In the genomic region with DNA sequence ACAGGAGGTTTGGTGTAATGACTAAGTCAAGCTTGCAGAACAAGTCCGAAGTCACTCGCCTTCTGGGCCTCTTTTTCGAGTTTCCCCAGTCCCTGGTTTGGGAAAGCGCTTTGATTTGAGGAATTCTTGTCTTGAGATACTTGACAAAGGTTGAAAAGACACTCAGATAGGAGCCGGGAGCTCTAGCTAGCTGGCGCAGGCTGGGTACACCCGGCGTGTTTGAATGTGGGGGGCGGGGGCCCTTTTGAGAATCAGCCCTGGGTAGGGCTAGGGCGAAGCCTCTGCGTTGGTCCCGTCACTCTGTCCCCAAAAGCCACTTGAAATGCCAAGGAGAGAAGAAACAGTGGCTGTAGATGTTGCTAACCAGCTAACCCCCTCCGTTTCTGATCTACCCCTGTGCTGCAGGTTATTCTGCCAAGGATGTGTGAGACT, we compare ENCODE assay signal across 8 mouse cellular contexts.
DNase-seq lines count a peak whose midpoint lies in the region; ATAC-seq and TF ChIP-seq lines count a peak whose summit lies in the region.

No protein-coding gene starts in this region.

- peak overlapping the region; percentile 76 for H3K4me2 ChIP-seq in heart, postnatal 0 days (ENCODE audit: low read depth, low read length)
- H3K4me2 ChIP-seq in embryonic facial prominence, embryonic 11.5 days (ENCODE audit: low read depth, low read length) = peak overlapping the region; percentile 94
- peak overlapping the region; percentile 72 for H3K4me2 ChIP-seq in hindbrain, postnatal 0 days (ENCODE audit: low read depth, low read length)
- peak overlapping the region; percentile 85 for H3K4me2 ChIP-seq in neural tube, embryonic 12.5 days (replicated peaks)

- peaks cover 3% of the 10 kb centered on the region; the same call in 1 of the 2 replicates for H3K4me1 ChIP-seq in heart, postnatal 0 days (ENCODE audit: control insufficient read depth, insufficient read depth)
- no peaks in the 10 kb centered on the region; the same call in 1 of the 2 replicates for H3K4me1 ChIP-seq in embryonic facial prominence, embryonic 11.5 days (ENCODE audit: control insufficient read depth, insufficient read depth, low read length)
- H3K4me1 ChIP-seq in hindbrain, postnatal 0 days (ENCODE audit: insufficient read depth, low read length) = no peaks in the 10 kb centered on the region
- H3K4me1 ChIP-seq in neural tube, embryonic 12.5 days = peaks cover 25% of the 10 kb centered on the region

- H3K36me3 ChIP-seq in heart, postnatal 0 days (replicated peaks; ENCODE audit: control insufficient read depth, insufficient read depth, low read length) = no peaks in the 10 kb centered on the region
- H3K36me3 ChIP-seq in embryonic facial prominence, embryonic 11.5 days (replicated peaks; ENCODE audit: control insufficient read depth, insufficient read depth, low read depth, low read length) = no peaks in the 10 kb centered on the region
- no peaks in the 10 kb centered on the region for H3K36me3 ChIP-seq in hindbrain, postnatal 0 days (ENCODE audit: insufficient read depth, low read length)
- no peaks in the 10 kb centered on the region for H3K36me3 ChIP-seq in neural tube, embryonic 12.5 days

- intact Hi-C loops in heart, postnatal 36 days (cut with DNase I) = no loop called here

- no peaks in the 10 kb centered on the region for H3K9me3 ChIP-seq in heart, postnatal 0 days (replicated peaks; ENCODE audit: control insufficient read depth, low read length)
- H3K9me3 ChIP-seq in embryonic facial prominence, embryonic 11.5 days (replicated peaks; ENCODE audit: control insufficient read depth, low read length) = no peaks in the 10 kb centered on the region
- no peaks in the 10 kb centered on the region for H3K9me3 ChIP-seq in hindbrain, postnatal 0 days (ENCODE audit: low read length)
- no peaks in the 10 kb centered on the region for H3K9me3 ChIP-seq in neural tube, embryonic 12.5 days

- ATAC-seq in heart, postnatal 0 days (ENCODE audit: insufficient read depth, low read depth) = no peak
- ATAC-seq in embryonic facial prominence, embryonic 11.5 days (replicated peaks; ENCODE audit: insufficient number of reproducible peaks, low FRiP score, low TSS enrichment, low read depth) = no peak
- no peak for ATAC-seq in hindbrain, postnatal 0 days
- no peak for ATAC-seq in neural tube, embryonic 12.5 days (ENCODE audit: low FRiP score, low read depth)

- under 1% methylated on average over 13 of the region's 13 CpGs for WGBS in heart, postnatal 0 days
- 1% methylated on average over 13 of the region's 13 CpGs for WGBS in embryonic facial prominence, embryonic 11.5 days
- WGBS in hindbrain, postnatal 0 days = 1% methylated on average over 13 of the region's 13 CpGs
- WGBS in neural tube, embryonic 12.5 days = 2% methylated on average over 13 of the region's 13 CpGs

- TF ChIP-seq CTCF in heart, postnatal 0 days (IDR thresholded peaks at IDR 0.05; ENCODE audit: low read depth) = no peak
- TF ChIP-seq CTCF in hindbrain, postnatal 0 days (IDR thresholded peaks at IDR 0.05; ENCODE audit: low read depth) = no peak

- H3K4me3 ChIP-seq in heart, postnatal 0 days (ENCODE audit: low read depth, low read length) = peak overlapping the region; percentile 55
- peak overlapping the region; percentile 62 for H3K4me3 ChIP-seq in embryonic facial prominence, embryonic 11.5 days (ENCODE audit: low read depth, low read length)
- H3K4me3 ChIP-seq in hindbrain, postnatal 0 days (ENCODE audit: low read length) = peak overlapping the region; percentile 62
- H3K4me3 ChIP-seq in neural tube, embryonic 12.5 days = peak overlapping the region; percentile 64

- TF ChIP-seq EP300 in heart, postnatal 0 days (IDR thresholded peaks at IDR 0.05; ENCODE audit: low read depth) = no peak

- peaks cover 90% of the 10 kb centered on the region for H3K27me3 ChIP-seq in heart, postnatal 0 days (ENCODE audit: control insufficient read depth, insufficient read depth, low read length)
- H3K27me3 ChIP-seq in embryonic facial prominence, embryonic 11.5 days (ENCODE audit: control insufficient read depth, insufficient read depth, low read length) = peaks cover 51% of the 10 kb centered on the region
- peaks cover 28% of the 10 kb centered on the region; the same call in 1 of the 2 replicates for H3K27me3 ChIP-seq in hindbrain, postnatal 0 days (ENCODE audit: insufficient read depth, low read length)
- H3K27me3 ChIP-seq in neural tube, embryonic 12.5 days (replicated peaks) = peaks cover 66% of the 10 kb centered on the region

- no peak overlapping the region for H3K9ac ChIP-seq in heart, postnatal 0 days (replicated peaks; ENCODE audit: low read depth, low read length)
- peak overlapping the region; percentile 58 for H3K9ac ChIP-seq in embryonic facial prominence, embryonic 11.5 days (replicated peaks; ENCODE audit: low read length)
- peak overlapping the region; percentile 62 for H3K9ac ChIP-seq in hindbrain, postnatal 0 days (replicated peaks; ENCODE audit: low read length)
- peak overlapping the region; percentile 79 for H3K9ac ChIP-seq in neural tube, embryonic 12.5 days

- H3K27ac ChIP-seq in heart, postnatal 0 days (ENCODE audit: low read depth) = no peak overlapping the region
- no peak overlapping the region for H3K27ac ChIP-seq in embryonic facial prominence, embryonic 11.5 days (replicated peaks; ENCODE audit: low read depth, low read length)
- H3K27ac ChIP-seq in hindbrain, postnatal 0 days = peak overlapping the region; percentile 91; the same call in 1 of the 2 replicates
- no peak overlapping the region for H3K27ac ChIP-seq in neural tube, embryonic 12.5 days

- DNase-seq in heart, postnatal 0 days (ENCODE audit: low spot score) = no peak
- DNase-seq in heart, postnatal 36 days = no peak
- DNase-seq in embryonic facial prominence, embryonic 11.5 days (ENCODE audit: low spot score) = no peak
- DNase-seq in hindbrain, postnatal 0 days (ENCODE audit: low spot score) = no peak
- DNase-seq in layer of hippocampus, adult 11-12 months (ENCODE audit: low spot score) = no peak
- no peak for DNase-seq in spleen, postnatal 10 days (ENCODE audit: low spot score in 2 of 2)
- no peak for DNase-seq in layer of hippocampus, adult 18-20 months (ENCODE audit: low spot score in 2 of 2)
